Mouse (Mus musculus): ENCODE measurements around the gene Atp6v0d1.

DNA sequence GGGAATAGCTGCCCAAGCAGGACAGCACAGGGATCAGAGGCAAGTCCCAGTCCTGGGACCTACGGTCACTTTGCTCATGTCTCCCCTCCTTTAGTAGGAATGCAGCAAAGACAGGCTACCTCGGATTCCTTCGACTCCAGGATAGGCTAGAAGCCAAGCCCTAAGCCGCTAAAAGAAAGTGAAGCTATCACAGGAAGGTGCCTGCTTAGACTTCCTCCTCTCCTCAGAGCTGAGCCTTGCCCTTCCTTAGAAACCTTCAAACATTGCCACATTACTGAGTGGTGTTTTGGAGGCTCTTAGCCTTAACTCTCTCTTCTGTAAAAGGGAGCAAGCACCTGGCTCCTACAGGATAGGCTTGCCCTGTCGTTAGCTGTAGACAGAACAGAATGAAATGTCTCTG is 91.2 kb downstream of the Atp6v0d1 start:
- TF ChIP-seq POLR2A (IDR thresholded peaks at IDR 0.05; ENCODE audit: low read depth, low read length), result no peak
- no peak for TF ChIP-seq CTCF (IDR thresholded peaks at IDR 0.05; ENCODE audit: extremely low read depth, insufficient read length, insufficient replicate concordance, low read depth, low read length)

All from small intestine, adult 2 months (tissue).